Mouse (Mus musculus): Measurements from ENCODE around the gene Ulk4. TPM values are rescaled to one million over a fixed set of nuclear protein-coding genes. Genes with fewer than 3 reads are reported as not detected.

The Ulk4 gene
- total RNA-seq, 2 experiments from 2014 or later: 0.25 to 2.8 TPM

GRCm38 (mm10) chr9:121033596-121033995 is 243.4 kb downstream of the Ulk4 start:
- no peak for ATAC-seq (replicated peaks; ENCODE audit: poor library complexity)

- ATAC-seq (replicated peaks; ENCODE audit: poor library complexity): no peak
Observed at GRCm38 (mm10) chr9:121032322-121032964, 244.6 kb downstream of the Ulk4 start.

GRCm38 (mm10) chr9:121030949-121031348 is 246.0 kb downstream of the Ulk4 start:
- ATAC-seq (replicated peaks; ENCODE audit: poor library complexity): no peak

GRCm38 (mm10) chr9:121029786-121030185 is 247.2 kb downstream of the Ulk4 start:
- ATAC-seq (replicated peaks; ENCODE audit: poor library complexity): no peak

- ATAC-seq (replicated peaks; ENCODE audit: poor library complexity): no peak
Observed at GRCm38 (mm10) chr9:121023526-121024264, 253.3 kb downstream of the Ulk4 start.

- no peak for ATAC-seq (replicated peaks; ENCODE audit: poor library complexity)
Observed at GRCm38 (mm10) chr9:121020360-121020759, 256.6 kb downstream of the Ulk4 start.

- no peak for ATAC-seq (replicated peaks; ENCODE audit: poor library complexity)
Observed at GRCm38 (mm10) chr9:121019932-121020331, 257.1 kb downstream of the Ulk4 start.

GRCm38 (mm10) chr9:121018524-121019315 is 258.3 kb downstream of the Ulk4 start:
- ATAC-seq (replicated peaks; ENCODE audit: poor library complexity): peak; percentile 46

- ATAC-seq (replicated peaks; ENCODE audit: poor library complexity): no peak
Observed at GRCm38 (mm10) chr9:121015810-121016502, 261.0 kb downstream of the Ulk4 start.

- no peak; the same call in 1 of the 2 replicates for ATAC-seq (replicated peaks; ENCODE audit: poor library complexity)
Observed at GRCm38 (mm10) chr9:121011540-121011939, 265.5 kb downstream of the Ulk4 start.

- no peak for ATAC-seq (replicated peaks; ENCODE audit: poor library complexity)
Observed at GRCm38 (mm10) chr9:121010544-121010943, 266.5 kb downstream of the Ulk4 start.

GRCm38 (mm10) chr9:121005961-121006360 is 271.0 kb downstream of the Ulk4 start:
- no peak for ATAC-seq (replicated peaks; ENCODE audit: poor library complexity)

GRCm38 (mm10) chr9:121001681-121002540 is 275.1 kb downstream of the Ulk4 start:
- ATAC-seq (replicated peaks; ENCODE audit: poor library complexity): no peak

- no peak for ATAC-seq (replicated peaks; ENCODE audit: poor library complexity)
Observed at GRCm38 (mm10) chr9:121000641-121001320, 276.2 kb downstream of the Ulk4 start.

GRCm38 (mm10) chr9:120998696-120999095 is 278.3 kb downstream of the Ulk4 start:
- ATAC-seq (replicated peaks; ENCODE audit: poor library complexity): no peak

- no peak for ATAC-seq (replicated peaks; ENCODE audit: poor library complexity)
Observed at GRCm38 (mm10) chr9:120994223-120995155, 282.5 kb downstream of the Ulk4 start.

GRCm38 (mm10) chr9:120993004-120993403 is 284.0 kb downstream of the Ulk4 start:
- no peak for ATAC-seq (replicated peaks; ENCODE audit: poor library complexity)

- ATAC-seq (replicated peaks; ENCODE audit: poor library complexity): no peak
Observed at GRCm38 (mm10) chr9:120991801-120992200, 285.2 kb downstream of the Ulk4 start.

Measured in megakaryocyte progenitor cell, adult 5-6 weeks (primary cell).